Mouse (Mus musculus): ENCODE data around the gene Echdc3.

Echdc3 gene

GRCm38 (mm10) chr2:6232755-6233154 is 19.9 kb upstream of the Echdc3 start:
- 0 out of 2 replicates have a peak, but pooled peaks cover 3% of the 10 kb centered on the region for H3K27me3 ChIP-seq (ENCODE audit: insufficient read depth, low read length)
- TF ChIP-seq POU5F1 (IDR thresholded peaks at IDR 0.05; ENCODE audit: borderline replicate concordance, low read length) (no peak), CTCF (conservative IDR thresholded peaks at IDR 0.05; ENCODE audit: low read length) (no peak), NANOG (IDR thresholded peaks at IDR 0.05; ENCODE audit: borderline replicate concordance, low read length) (no peak)
- H3K9me3 ChIP-seq (ENCODE audit: low read length) = 0 out of 2 replicates have a peak, but pooled peaks cover 5% of the 10 kb centered on the region
- H3K4me1 ChIP-seq (replicated peaks; ENCODE audit: low read depth, low read length) = peaks cover 3% of the 10 kb centered on the region; the same call in 1 of the 2 replicates
- H3K4me3 ChIP-seq (replicated peaks; ENCODE audit: low read length) = no peak overlapping the region
- H3K36me3 ChIP-seq (ENCODE audit: insufficient read depth, low read length) = no peaks in the 10 kb centered on the region

GRCm38 (mm10) chr2:6230865-6231264 is 18.0 kb upstream of the Echdc3 start:
- 0 out of 2 replicates have a peak, but pooled peaks cover 3% of the 10 kb centered on the region for H3K27me3 ChIP-seq (ENCODE audit: insufficient read depth, low read length)
- H3K4me3 ChIP-seq (replicated peaks; ENCODE audit: low read length) = no peak overlapping the region
- H3K4me1 ChIP-seq (replicated peaks; ENCODE audit: low read depth, low read length) = no peaks in the 10 kb centered on the region
- TF ChIP-seq POU5F1 (IDR thresholded peaks at IDR 0.05; ENCODE audit: borderline replicate concordance, low read length) = no peak
- TF ChIP-seq NANOG (IDR thresholded peaks at IDR 0.05; ENCODE audit: borderline replicate concordance, low read length) = no peak
- no peak for TF ChIP-seq CTCF (conservative IDR thresholded peaks at IDR 0.05; ENCODE audit: low read length)
- H3K36me3 ChIP-seq (ENCODE audit: insufficient read depth, low read length) = no peaks in the 10 kb centered on the region
- 0 out of 2 replicates have a peak, but pooled peaks cover 5% of the 10 kb centered on the region for H3K9me3 ChIP-seq (ENCODE audit: low read length)

- no peaks in the 10 kb centered on the region for H3K4me1 ChIP-seq (replicated peaks; ENCODE audit: low read depth, low read length)
- H3K36me3 ChIP-seq (ENCODE audit: insufficient read depth, low read length) = no peaks in the 10 kb centered on the region
- H3K4me3 ChIP-seq (replicated peaks; ENCODE audit: low read length) = no peak overlapping the region
- 0 out of 2 replicates have a peak, but pooled peaks cover 3% of the 10 kb centered on the region for H3K27me3 ChIP-seq (ENCODE audit: insufficient read depth, low read length)
- peaks cover 10% of the 10 kb centered on the region; the same call in 1 of the 2 replicates for H3K9me3 ChIP-seq (ENCODE audit: low read length)
- TF ChIP-seq NANOG (IDR thresholded peaks at IDR 0.05; ENCODE audit: borderline replicate concordance, low read length) (no peak), CTCF (conservative IDR thresholded peaks at IDR 0.05; ENCODE audit: low read length) (no peak)
Measured at GRCm38 (mm10) chr2:6229597-6230290, 16.9 kb upstream of the Echdc3 start.

GRCm38 (mm10) chr2:6227059-6227445 is 14.2 kb upstream of the Echdc3 start:
- TF ChIP-seq CTCF (conservative IDR thresholded peaks at IDR 0.05; ENCODE audit: low read length) = no peak
- no peak for TF ChIP-seq NANOG (IDR thresholded peaks at IDR 0.05; ENCODE audit: borderline replicate concordance, low read length)
- TF ChIP-seq POU5F1 (IDR thresholded peaks at IDR 0.05; ENCODE audit: borderline replicate concordance, low read length) = no peak
- H3K4me3 ChIP-seq (replicated peaks; ENCODE audit: low read length) = no peak overlapping the region
- H3K27me3 ChIP-seq (ENCODE audit: insufficient read depth, low read length) = no peaks in the 10 kb centered on the region
- peaks cover 6% of the 10 kb centered on the region; the same call in 1 of the 2 replicates for H3K9me3 ChIP-seq (ENCODE audit: low read length)
- H3K4me1 ChIP-seq (replicated peaks; ENCODE audit: low read depth, low read length) = no peaks in the 10 kb centered on the region
- no peaks in the 10 kb centered on the region for H3K36me3 ChIP-seq (ENCODE audit: insufficient read depth, low read length)

DNA sequence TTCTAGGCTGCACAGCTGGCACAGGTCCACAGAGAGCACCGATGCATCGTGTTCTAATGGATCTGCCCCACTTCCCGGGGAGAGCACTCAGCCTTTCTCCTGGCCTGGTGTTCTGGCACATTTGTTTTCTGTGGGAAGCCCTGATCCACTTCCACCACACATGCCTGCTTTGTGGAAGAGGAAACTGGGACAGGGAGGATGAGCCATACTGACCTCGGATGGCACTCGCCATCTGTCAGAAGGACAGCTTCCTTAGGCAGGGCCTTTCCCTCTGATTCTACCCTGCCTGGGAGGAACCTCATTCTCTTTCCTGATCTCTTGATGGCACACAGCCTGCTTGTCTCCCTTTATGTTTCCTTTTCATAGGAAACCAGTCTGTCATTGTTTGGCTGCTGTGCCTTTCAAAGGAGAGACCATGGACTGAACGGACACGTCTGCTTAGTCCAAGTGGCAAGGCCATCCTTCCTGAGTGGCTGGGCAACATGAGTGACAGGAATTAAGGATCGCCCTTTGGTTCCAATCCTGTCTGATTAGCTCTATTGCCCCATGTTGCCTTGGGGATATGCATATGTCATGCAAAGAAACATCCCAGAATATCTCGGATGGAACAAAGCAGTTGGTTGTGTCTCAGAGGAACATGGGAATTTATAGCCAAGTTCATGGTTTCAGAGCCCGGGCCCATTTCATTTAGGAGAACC is 13.7 kb upstream of the Echdc3 start:
- H3K4me1 ChIP-seq (replicated peaks; ENCODE audit: low read depth, low read length) = no peaks in the 10 kb centered on the region
- H3K4me3 ChIP-seq (replicated peaks; ENCODE audit: low read length) = no peak overlapping the region
- no peaks in the 10 kb centered on the region for H3K36me3 ChIP-seq (ENCODE audit: insufficient read depth, low read length)
- peaks cover 6% of the 10 kb centered on the region; the same call in 1 of the 2 replicates for H3K9me3 ChIP-seq (ENCODE audit: low read length)
- H3K27me3 ChIP-seq (ENCODE audit: insufficient read depth, low read length) = no peaks in the 10 kb centered on the region
- TF ChIP-seq POU5F1 (IDR thresholded peaks at IDR 0.05; ENCODE audit: borderline replicate concordance, low read length) = no peak
- TF ChIP-seq CTCF (conservative IDR thresholded peaks at IDR 0.05; ENCODE audit: low read length) = no peak
- TF ChIP-seq NANOG (IDR thresholded peaks at IDR 0.05; ENCODE audit: borderline replicate concordance, low read length) = no peak

DNA sequence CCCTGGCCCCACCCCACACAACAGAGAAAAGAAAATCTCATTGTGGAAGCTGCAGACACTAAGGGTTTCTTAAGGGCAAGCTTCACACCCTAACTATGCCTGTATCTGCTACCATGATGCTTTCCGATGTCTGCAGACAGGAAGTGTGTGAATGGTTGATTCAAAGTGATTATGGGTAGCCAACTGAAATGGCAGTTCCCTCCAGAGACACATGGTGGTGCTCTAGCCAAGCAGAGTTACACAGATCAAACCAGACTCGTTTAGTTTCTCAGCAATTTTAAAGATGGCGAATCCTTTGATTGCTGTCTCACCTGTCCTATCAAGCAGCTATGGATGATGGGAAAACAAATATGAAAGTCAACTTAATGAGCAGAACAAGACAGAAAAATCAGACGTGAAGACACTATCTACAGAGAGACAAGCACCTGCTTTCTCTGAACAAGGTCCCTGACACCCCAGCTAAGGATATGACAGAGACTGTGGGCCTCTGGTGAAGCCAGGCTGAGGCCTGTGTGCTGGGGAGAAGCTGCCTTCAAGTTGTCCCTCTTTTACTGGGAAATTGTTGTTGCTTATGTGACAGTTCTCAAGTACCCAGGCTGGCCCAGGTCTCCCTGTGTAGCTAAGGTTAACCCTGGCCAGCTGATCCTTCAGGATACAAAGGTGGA is 7.4 kb upstream of the Echdc3 start:
- no peaks in the 10 kb centered on the region for H3K36me3 ChIP-seq (ENCODE audit: insufficient read depth, low read length)
- peaks cover 6% of the 10 kb centered on the region; the same call in 1 of the 2 replicates for H3K9me3 ChIP-seq (ENCODE audit: low read length)
- no peaks in the 10 kb centered on the region for H3K4me1 ChIP-seq (replicated peaks; ENCODE audit: low read depth, low read length)
- peaks cover 13% of the 10 kb centered on the region; the same call in 1 of the 2 replicates for H3K27me3 ChIP-seq (ENCODE audit: insufficient read depth, low read length)
- no peak overlapping the region for H3K4me3 ChIP-seq (replicated peaks; ENCODE audit: low read length)
- TF ChIP-seq CTCF (conservative IDR thresholded peaks at IDR 0.05; ENCODE audit: low read length) = peak; percentile 83
- no peak for TF ChIP-seq POU5F1 (IDR thresholded peaks at IDR 0.05; ENCODE audit: borderline replicate concordance, low read length)

DNA sequence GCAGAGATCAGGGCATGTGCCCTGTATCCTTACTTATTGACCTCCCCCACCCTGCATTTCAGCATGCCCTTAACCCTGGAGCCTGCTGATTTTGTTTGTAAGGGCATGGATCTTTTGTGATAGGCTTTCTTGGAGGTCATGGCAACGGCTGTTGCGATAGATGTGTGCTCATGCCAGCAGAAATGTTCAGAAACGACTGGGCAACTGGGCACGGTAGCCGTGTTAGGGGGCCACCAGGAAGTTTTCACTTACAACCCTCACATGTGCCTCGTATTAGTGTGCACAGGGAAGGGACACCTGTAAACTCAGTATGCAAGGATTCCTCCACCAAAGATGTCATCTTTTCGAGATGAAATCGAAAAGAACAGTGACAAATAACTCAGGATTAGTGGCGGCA is 508 bp downstream of the Echdc3 start:
- no peak for TF ChIP-seq POU5F1 (IDR thresholded peaks at IDR 0.05; ENCODE audit: borderline replicate concordance, low read length)
- TF ChIP-seq NANOG (IDR thresholded peaks at IDR 0.05; ENCODE audit: borderline replicate concordance, low read length) = no peak
- TF ChIP-seq CTCF (conservative IDR thresholded peaks at IDR 0.05; ENCODE audit: low read length) = no peak
- no peaks in the 10 kb centered on the region for H3K9me3 ChIP-seq (ENCODE audit: low read length)
- peak overlapping the region; percentile 76 for H3K4me3 ChIP-seq (replicated peaks; ENCODE audit: low read length)

DNA sequence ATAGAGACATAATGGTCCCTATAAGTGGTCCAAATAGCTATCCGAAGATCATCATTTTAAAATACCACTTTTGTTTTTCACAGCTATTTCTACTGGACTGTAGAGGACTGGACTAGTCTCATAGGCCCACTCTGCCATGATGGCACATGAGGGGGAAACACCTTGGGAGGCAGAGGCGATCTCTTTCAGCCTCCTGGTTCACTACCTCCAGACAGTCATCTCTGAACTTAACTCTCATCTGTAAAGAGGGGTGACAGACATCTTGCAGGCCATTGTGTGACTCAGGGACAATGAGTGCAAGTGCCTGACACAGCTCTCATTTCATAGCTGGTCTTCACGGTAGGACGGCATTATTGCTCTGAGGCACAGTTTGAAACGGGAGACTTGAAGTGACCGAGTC is 2.0 kb downstream of the Echdc3 start:
- H3K9me3 ChIP-seq (ENCODE audit: low read length) = no peaks in the 10 kb centered on the region
- peaks cover 19% of the 10 kb centered on the region for H3K27me3 ChIP-seq (ENCODE audit: insufficient read depth, low read length)
- no peak overlapping the region for H3K4me3 ChIP-seq (replicated peaks; ENCODE audit: low read length)
- TF ChIP-seq NANOG (IDR thresholded peaks at IDR 0.05; ENCODE audit: borderline replicate concordance, low read length) (no peak), POU5F1 (IDR thresholded peaks at IDR 0.05; ENCODE audit: borderline replicate concordance, low read length) (no peak)
- H3K4me1 ChIP-seq (replicated peaks; ENCODE audit: low read depth, low read length) = peaks cover 17% of the 10 kb centered on the region
- H3K36me3 ChIP-seq (ENCODE audit: insufficient read depth, low read length) = no peaks in the 10 kb centered on the region

More for the DNA sequence above, 508 bp downstream of the Echdc3 start:
- Histone ChIP-seq H3K4me1 (replicated peaks; ENCODE audit: low read depth, low read length) (peaks cover 17% of the 10 kb centered on the region), H3K36me3 (ENCODE audit: insufficient read depth, low read length) (no peaks in the 10 kb centered on the region), H3K27me3 (ENCODE audit: insufficient read depth, low read length) (peaks cover 23% of the 10 kb centered on the region)
